Mouse (Mus musculus): ENCODE measurements around the gene Sdk2.

Sdk2 gene

DNA sequence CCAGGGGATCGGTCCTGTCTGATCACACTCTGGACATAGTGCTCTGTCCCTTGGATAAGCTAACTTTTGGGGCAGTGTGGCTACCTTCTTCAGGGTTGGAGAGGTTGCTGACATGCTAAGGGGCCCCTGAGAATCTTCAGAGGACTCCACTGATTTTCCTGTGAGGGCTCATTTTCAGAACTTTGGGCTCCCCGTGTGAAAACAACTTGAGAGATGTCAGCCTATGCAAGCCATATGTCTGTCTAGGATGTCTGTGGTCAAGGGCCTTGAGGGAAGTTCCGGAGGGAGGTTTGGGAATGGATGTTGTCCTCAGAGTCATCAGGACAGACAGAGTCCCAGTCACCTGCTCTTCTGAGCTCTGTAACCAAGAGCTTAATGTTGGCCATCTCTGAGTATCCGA, 280.5 kb downstream of the Sdk2 start:
- DNase-seq, result no peak

DNA sequence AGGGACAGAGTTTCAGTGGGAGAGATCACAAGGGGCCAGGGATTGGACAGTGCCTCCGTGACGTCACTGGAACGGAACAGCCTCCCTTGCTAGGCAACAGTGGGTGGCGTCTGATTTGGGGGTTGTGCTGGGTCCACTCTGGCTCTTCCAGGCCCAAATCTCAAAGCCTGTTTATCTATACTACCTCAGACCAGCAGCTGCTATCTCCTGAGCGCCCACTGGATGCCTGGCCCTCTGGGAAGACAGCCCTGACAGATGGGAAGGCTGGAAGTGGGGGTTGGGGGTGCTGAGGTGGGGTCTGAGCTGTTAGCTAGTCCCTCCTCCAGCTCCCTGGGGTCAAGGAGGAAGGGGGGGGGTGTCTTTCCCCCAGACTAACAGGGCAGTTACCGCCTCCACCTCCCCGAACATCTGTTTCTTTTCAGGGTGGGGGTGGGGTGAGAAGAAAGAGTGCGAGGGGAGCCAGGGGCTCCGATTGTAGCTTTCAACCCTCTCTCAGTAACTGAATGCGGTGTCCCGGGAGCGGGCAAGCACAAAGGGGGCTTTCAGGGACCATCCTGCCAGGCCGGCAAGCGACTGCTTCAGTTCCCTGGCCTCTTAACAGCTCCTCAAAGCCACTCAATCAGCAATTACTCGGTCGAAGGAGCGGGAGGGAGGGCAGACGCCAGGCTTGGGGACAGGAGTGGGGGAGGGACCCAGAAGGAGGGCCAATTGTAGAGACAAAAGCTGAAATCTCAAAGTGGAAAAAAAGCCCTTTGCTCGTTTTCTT, 281.3 kb downstream of the Sdk2 start:
- DNase-seq, result peak in 1 of 2 experiments; percentile 21

DNA sequence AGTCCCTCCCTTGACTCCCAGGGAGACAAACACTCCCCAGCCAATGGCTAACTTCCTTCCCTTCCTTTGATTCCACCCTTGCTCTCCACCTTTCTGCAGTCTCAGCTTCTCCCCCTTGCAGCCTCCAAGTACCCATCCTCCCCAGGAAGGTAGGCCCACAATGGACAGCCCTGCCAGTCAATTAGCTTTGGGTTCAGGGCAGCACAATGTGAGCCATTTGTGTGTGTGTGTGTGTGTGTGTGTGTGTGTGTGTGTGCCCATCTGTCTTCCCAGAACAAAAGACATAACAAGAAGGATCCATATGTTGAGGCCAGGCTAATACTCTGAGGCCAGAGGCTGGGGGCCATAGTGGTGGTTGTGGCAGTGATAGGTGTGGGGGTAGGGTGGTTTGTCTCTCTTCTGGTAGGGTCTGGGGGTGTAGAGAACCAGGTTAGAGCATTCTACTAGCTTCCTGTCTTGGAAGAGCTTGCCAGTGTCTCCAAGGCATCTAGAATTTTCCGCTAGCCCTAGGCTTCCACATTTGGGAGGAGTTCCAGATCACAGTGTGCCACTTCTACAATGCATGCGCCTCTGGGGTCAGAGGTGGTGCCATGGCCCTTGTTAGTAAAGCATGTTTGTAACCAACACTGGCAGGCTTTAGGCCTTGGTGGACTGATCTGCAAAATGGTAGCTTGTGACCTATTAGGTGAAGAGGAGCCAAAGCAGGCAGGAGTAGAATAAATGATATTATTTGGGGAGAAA, 282.0 kb downstream of the Sdk2 start:
- no peak for DNase-seq

DNA sequence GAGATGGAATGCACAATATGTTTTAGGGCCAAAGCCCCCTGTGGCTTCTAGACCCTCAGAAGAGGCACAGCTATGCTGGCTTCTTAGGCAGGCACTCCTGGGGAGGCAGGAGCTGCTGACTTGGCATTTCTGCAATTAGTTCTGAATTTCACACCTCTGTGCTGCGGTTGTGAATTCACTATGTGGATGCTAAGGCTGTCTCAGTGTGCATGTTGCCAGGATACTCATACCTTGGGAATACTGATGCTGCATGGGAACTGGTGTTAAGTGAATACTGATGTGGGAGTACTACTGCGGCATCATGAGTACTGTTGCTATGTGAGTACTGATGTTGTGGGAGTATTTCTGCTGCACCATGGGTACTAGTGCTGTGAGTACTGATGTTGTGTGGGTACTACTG, 284.4 kb downstream of the Sdk2 start:
- no peak for DNase-seq

DNA sequence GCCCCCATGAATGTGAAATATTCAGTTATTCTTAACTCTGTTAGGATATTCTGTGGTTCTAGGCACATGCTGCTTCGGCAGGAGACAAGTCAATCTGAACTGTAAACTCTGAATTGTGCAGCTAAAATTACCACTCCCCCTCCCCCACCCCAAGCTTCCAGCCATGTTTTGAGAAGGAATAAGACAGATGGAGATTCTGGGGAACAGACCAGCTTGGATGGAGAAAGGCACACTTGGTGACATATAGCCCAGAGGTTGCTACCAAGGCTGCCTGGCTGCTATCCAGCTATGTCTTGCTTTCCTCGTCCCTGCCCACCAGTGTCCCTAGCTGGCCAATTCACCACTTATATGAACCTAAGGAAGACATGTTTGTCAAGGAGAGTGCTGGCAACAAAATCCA, 284.8 kb downstream of the Sdk2 start:
- DNase-seq, result no peak

DNA sequence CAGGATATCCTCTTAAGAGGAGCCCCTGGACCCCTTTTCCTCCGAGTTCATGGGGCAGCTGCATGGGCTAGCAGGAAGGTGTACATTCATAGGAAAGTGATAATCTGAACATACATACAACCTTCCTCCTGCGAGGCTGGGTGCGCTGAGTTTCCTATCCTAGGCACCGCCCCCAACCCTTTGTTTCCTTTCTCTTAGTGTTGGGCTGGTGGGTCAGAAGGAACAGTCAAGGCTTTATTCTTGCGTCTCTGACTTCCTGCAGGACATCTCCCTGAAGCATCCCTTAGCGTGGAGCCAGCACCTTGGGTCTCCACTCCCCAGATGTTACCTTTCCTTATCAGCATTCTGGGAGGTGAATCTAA, 287.2 kb downstream of the Sdk2 start:
- DNase-seq, result no peak

DNA sequence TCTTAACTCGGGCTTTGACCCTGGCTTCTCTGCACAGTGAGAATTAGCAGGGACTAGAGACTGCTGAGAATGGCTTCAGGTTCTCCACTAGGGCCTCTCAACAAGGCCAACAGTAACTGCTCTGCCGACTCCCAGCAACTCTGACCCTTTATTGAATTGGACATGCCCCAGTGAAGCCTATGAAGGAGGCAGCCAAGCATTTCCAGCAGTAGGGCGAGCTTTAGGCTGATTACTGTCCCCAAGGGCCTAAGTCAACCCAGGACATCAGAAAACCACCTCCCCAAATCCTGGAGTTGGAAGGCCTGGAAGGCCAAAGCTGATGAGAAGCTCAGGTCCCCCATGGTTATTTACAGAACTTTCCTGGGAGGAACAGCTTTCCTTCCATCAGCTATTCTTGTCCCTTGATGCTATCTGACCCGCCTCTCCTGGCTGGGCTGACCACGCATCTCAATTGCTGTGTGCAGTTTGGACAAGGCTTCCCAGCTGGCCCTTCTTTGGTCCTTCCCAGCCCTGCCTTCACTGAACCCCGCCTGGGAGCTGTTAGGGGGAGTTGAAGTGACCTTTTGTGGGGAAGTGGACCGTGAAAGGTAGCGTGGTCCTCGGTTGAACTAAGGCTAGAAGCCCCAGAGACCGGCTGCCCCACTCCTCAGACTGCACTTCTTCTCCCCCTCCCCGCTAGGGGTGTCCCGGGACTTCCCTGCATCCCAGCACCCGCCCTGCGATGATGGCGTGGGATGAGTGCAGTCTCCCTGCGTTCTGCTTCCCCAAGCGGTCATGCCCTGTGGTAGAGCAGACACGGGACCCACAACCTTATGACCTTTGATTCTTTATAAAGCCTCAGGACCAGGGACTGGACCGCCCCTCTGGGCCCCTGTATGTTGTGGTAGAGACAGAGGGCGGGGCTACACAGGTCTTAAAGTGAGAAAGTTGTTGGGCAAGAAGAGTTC, 287.8 kb downstream of the Sdk2 start:
- peak in 1 of 2 experiments; percentile 22 for DNase-seq

DNA sequence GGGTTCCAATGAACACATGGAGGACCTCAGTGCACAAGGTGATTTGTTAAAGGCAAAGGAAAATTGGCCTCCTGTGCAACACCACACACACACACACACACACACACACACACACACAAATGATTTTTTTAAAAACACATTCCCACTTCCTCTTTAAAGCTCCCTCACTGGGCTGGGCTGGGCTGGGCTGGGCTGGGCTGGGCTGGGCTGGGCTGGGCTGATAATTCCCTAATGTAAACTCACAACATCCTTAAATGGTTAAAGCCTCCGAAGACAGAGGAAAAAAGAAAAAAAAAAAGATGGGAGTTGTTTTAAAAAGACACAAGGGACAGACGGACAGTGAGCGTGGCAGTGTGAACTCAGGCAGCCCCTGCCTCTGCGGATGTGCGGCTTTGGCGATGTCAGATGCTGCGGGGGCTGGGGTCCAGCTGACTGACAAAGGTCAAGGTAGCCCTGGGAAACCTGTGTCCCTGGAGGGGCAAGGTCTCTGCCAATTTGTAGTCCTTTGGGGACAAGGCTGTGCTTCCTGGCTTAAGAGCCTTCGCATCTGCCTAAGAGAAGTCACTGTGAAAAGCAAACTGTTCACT, 288.9 kb downstream of the Sdk2 start:
- no peak for DNase-seq

DNA sequence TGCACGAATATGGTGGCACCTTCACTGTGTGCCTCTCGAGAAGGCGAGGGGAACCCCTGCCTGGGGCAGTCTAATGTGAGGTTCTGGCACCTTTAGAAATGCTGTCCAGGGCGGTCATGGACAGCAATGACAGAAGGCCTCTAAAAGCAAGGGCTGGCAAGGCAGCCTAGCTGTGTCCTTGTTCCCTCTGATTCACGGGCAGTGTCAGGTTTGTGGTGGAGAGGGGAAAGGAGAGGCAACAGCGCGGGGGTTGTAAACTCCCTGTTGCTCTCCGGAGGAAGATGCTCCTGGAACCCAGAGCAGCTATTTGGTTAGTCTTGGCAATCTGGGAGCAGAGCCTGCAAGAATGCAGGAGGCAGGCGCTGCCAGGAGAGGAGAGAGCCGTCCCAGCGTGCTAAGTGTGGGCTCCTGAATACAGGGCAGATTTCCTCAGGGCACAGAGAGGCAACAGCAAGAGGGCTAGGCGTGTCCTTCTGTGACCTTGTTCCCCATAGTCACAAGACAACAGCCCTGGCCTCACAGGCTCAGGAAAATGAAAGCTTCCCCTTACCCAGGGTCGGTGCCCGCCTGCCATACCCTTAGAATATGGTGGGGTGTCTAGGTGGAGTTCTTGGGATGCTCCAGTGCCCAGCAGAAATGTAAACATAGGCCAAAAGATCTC, 289.9 kb downstream of the Sdk2 start:
- no peak for DNase-seq

DNA sequence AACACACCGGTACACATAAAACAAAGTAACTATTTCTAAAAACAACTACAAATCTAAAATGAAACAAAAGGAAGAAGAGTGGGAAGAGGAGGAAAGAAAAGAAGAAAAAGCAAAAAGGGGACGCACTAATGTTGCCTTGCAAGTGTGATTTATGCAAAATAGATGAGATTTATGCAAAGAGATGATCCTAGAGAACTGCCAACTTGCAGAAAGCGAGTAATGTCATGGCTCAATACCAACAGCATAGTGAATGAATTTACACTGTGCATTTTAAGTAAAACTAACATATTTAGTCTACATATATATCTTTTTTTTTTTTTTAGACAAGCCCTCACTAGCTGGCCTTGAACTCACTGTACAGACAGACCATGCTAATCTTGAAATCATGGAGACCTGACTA, 292.1 kb downstream of the Sdk2 start:
- no peak for DNase-seq

DNA sequence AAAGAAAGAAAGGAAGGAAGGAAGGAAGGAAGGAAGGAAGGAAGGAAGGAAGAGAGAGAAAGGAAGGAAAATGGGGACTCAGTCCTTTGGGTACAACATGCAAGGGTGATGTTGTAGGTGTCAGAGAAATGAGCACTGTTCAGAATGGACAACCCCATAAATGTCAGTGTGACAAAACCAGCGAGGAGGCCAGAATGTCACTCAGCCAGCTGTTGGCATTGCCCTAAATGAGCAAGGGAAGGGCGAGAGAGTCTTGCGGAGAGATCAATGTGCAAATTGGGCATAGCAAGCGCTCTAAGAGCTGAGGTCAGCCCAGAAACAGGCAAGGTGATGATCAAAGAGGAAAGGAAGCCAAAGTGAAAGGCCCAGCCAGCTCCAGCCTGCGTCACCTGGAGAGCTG, 293.7 kb downstream of the Sdk2 start:
- no peak for DNase-seq

DNA sequence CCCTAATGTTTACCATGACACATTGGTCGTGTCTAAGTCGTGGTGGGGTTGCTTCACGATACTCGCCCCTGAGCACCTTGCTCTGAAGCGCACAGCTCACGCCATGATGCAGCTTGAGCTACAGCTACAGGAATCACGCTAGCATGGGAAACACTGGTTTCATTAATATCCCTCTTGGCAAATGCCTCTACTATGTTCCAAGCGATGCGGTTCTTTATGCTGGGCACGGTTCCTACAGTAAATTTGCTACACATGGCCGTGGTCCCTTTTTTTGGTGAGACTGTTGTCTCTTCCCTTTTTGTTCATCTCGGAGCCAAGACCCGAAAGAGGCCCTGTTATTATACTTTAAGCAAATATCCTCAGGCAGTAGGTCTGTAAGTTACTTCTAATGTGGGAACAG, 295.7 kb downstream of the Sdk2 start:
- no peak for DNase-seq

DNA sequence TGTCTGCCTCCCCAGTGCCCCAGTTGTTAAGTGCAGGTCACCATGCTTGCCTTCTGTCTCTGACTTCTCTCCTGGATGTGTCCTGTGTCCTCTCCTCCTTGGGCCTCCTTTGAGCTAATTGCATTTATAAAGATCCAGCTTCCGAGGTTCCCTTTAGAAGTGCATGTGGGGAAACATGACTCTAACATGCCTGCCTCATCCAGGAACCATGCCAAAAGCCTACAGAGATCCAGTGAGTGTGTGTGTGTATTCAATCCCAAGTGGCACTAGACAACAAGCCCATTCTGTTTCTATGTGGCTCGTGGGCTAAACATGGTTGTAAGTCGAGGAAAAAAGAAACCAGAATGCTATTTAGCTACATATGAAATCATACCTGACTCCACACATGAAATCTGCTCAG, 298.5 kb downstream of the Sdk2 start:
- no peak for DNase-seq

DNA sequence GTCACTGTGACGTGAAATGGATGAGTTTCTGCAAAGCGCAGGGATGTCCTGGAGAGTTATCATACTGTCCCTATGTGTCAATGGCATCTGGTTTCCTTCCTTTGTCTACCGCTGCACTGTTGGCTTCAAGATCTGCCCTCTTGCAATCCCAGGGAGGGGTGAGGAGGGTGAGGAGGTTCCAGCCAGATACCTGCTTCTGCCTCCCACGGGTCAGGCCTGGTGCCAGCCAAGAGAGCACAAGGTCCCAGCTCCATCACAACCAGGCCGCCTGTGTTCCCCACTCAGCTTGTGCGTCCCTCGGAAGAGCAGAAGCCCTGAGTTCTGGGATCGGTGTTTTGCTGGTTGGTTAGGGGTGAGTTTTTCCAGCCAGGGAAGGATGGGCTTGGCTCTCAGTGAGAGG, 299.6 kb downstream of the Sdk2 start:
- no peak for DNase-seq

DNA sequence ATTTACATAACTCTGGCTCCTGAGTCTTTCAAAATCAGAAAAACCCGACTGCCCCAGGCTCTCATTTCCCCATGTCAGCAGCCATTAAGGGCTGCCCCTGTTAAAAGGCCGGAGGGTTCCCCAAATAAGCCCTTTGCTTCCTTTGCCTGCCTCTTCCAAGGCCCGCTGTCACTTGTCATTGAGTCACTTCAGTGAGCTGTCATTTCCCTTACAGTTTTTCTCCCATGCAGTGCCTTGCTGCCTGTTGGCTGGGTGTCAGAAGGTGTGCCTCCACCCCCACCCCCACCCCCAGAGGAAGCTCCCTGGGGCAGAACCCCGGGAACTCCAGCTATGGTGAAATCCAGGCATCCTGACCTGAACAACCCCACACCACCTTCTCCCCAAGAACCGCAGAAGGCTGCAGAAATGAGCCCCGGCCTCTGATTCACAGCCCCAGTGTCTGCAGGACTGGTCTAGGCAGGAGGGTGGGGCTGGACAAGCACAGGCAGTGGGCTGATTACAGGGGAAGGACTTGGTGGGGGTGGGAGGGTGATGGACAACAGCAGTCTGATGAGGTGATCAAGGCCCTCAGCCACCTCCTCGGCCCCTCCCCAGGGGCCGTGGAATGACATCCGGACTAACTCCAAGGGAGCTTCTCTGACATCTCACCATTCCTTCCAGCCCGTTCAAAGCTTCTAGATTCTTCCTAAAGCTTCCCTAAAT, 300.4 kb downstream of the Sdk2 start:
- no peak for DNase-seq

DNA sequence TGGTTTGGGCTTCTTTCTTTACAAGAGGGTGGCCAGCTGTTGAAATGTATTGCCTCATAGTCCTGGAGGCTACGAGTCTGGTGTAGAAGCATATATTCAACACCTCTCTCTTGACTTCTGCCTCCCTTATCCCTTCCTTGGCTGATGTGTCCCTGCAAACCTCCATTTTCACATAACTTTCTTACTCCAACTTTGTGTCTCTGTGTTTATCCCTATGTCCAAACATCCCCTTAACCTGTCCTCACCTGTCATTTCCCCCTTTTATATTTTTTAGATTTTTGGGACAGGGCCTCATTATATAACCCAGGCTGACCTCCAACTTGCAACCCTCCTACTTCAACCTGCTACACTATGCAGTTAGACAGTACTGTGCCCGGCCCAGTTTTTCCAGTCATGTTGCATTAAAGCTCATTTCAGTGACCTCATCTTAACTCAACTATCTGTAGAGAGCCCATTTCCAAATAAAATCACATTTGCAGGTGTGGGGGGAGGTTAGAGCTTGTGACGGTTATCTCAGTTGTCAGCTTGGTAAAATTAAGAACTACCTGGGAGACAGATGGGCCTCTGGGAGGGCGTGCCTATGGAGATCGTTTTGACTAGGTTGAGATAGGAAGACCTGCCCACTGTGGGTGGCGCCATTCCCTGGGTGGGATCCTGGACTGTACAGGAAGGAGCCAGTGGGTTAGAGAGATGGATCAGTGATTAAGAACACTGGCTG, 302.6 kb downstream of the Sdk2 start:
- DNase-seq, result no peak

DNA sequence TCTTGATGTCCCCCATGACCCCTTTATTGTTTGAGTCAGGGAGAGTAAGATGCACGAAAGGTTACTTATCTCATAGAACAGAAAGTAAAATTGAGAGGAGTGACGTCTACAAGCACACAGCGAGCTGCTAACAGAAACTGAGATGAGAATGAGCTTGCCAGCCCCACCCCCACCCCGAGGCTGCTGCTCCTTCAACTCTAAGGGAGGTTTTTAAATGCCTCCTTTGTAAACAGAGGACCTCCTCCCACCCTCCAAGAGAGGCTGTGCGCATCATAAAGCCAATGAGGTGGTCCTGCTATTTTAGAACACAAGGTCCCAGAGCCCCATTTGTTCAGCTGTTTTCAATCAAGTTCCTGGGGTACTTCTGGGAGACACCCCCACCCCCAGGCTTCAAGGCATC, 303.4 kb downstream of the Sdk2 start:
- no peak for DNase-seq

DNA sequence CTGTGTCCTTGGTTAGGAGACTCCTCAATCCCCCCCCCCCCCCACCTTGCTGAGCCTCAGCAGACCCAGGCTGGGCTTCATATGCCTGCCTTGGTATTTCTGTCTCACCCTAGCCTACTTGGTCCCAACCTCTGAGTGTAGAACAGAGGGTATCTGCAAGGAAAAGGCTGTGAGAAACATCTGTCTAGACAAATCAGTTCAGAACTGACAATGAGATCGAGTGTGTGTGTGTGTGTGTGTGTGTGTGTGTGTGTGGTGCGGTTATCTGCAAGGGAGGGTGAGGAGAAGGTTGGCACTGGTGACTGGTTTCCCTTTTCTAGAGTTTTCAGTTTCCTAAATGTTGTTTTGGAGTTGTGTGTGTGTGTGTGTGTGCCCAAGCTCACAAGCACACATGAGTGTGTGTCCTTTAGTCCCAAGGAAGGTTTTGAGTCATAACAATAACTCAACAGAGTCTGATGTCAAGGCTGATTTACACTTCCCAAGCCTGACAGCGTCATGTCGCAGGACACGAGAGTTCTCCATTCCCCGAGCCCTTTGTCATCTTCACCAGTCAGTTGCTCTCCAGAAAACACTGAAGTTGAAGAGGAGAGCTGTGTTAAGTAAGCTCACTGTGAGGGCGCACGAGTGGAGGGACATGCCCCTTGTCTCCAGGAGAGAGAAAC, 304.6 kb downstream of the Sdk2 start:
- no peak for DNase-seq

DNA sequence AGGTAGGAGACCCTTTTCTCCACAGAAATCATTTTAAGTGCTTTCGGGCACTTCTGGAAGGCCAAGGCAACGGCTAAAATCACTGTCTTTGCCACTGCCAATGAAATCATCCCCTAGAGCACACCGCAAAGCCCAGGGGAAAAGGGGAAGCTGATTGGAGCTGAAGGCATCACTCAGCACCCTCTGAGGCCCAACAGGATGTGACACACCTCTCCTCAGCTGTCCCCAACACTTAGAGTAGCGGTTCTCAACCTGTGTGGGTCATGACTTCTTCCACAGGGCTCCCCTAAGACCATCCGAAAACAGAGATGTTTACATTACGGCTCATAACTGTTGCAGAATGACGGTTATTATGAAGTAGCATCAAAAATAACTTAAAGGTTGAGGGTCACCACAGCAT, 305.2 kb downstream of the Sdk2 start:
- no peak for DNase-seq

DNA sequence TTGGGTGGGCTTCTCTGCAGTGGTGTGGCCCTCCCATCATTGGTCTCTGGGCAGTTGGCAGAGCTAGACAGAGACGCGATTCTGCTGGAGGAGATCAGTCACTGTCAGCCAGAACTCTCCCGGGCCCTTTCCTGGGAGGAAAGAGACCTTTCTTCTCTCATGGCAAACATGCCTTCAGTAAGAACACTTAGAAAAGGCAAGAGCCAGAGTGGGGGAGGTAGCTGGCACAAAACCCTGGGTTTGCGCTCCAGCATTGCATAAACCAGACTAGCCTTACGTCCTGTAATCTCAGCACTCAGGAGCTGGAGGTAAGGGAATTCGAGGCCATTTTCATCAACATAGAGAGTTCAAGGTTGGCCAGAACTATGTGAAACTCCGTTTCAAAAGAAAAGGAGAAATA, 306.4 kb downstream of the Sdk2 start:
- DNase-seq, result no peak

DNA sequence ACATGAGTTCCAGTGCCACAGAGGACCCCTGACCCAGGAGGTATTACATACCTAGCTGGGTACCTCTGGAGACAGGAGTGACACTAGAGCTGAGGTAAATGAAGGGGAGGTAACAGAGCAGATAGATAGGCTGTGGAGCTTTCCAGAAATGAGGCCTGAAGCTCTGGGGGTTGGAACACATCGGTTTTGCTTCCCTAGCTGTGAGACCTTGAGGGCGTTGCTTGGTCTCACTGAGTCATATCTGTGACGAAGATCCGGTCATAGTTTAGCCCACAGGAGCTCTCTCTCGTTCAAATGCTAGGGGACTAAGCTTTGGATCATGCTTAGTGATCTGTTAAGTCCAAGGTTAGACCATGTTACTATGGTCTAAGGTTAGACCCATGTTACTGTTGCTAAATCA, 308.0 kb downstream of the Sdk2 start:
- DNase-seq, result no peak
